Mouse (Mus musculus): ENCODE measurements around the gene Capn1. TPM values are rescaled to one million over a fixed set of nuclear protein-coding genes. Genes with fewer than 3 reads are reported as not detected.
A peak's percentile ranks its signal among the peaks of the same experiment; 100 is the strongest.

The Capn1 gene
- polyA plus RNA-seq, 1 experiment from 2014 or later: 3.2 TPM

DNA sequence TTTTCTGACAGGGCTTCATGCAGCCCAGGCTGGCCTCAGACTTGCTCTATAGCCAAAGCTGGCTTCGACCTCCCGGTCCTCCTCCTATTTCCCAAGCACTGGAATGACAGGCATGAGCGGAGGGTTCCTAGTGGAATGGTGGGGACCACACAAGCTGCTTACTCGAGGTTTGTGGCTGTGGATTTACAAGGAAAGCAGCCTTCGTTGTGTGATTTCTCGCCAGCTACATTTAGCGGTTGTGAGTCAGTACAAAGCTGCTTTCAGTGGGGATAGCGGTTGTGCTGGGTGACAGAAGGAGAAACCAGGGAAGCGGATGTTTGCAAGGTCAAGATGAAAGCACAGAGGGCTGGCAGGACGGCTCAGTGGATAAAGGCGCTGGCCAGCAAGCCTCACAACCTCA is 10.2 kb downstream of the Capn1 start:
- no peaks in the 10 kb centered on the region for H3K36me3 ChIP-seq (replicated peaks)
- no peak for ATAC-seq (ENCODE audit: low FRiP score)
- H3K4me1 ChIP-seq: no peaks in the 10 kb centered on the region
- no peak overlapping the region for H3K27ac ChIP-seq
- 72% methylated on average over 11 of the region's 11 CpGs for WGBS
- H3K9ac ChIP-seq: no peak overlapping the region
- H3K9me3 ChIP-seq: no peaks in the 10 kb centered on the region
- no peak overlapping the region for H3K4me3 ChIP-seq (replicated peaks)
- no peak overlapping the region for H3K4me2 ChIP-seq
- no peaks in the 10 kb centered on the region for H3K27me3 ChIP-seq

DNA sequence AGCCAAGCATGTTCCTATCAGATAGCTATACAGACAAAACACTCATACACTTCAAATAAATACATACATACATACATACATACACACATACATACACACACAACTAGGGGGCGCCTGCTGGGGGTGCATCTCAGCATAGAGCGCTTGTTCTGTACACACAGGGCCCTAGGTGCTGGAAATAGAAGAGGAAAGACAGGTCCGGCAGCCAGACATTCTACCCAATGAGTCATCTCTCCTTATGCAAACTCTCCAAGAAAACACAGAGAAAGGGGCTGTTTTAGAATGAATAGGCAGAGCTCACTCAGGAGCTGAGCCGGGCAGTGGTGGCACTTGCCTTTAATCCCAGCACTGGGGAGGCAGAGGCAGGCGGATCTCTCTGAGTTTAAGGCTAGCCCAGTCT is 15.7 kb downstream of the Capn1 start:
- no peak for ATAC-seq (ENCODE audit: low FRiP score)
- no peak overlapping the region for H3K4me3 ChIP-seq (replicated peaks)

DNA sequence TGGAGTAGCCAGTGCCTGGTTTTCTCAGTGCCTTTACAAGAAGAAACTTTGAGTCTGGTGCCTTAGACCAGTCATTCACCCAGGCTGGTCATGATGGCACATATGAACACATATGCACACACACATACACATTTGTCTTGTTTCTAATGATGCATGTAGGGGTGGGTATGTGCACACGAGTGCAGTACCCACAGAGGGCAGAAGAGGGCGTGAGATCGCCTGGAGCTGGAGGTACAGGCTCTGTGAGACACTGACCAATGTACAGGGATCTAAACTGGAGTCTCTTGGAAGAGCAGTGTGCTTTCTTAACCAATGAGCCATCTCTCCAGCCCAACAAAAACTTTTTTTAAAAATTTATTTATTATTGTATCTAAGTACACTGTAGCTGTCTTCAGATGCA is 17.5 kb downstream of the Capn1 start:
- H3K27me3 ChIP-seq: no peaks in the 10 kb centered on the region

More for the DNA sequence above, 15.7 kb downstream of the Capn1 start:
- Histone ChIP-seq H3K9me3 (no peaks in the 10 kb centered on the region), H3K4me2 (no peak overlapping the region), H3K36me3 (replicated peaks) (no peaks in the 10 kb centered on the region), H3K27ac (no peak overlapping the region), H3K4me1 (no peaks in the 10 kb centered on the region), H3K27me3 (no peaks in the 10 kb centered on the region), H3K9ac (no peak overlapping the region)
- WGBS: 84% methylated on average over 5 of the region's 5 CpGs

DNA sequence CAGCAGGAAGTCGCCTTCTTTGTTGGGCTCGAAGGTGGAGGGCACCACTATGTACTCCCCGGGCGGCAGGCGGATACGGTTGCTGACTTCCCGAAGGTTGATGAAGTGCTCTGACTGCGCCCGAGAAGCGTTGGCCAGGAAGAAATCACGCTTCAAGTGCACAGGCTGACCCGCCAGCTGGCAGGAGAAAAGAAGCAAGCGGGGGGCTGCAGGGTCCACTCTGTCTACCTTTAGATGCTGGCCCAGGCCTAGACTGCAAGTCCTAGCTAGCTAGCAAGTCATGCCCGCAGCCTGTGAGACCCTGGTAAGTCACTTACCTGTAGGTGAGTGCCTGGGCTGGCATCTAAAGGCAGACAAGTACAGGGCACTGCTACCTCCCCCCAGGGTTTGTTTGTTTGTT is 21.0 kb downstream of the Capn1 start:
- Histone ChIP-seq H3K4me3 (replicated peaks) (no peak overlapping the region), H3K27me3 (no peaks in the 10 kb centered on the region), H3K36me3 (replicated peaks) (no peaks in the 10 kb centered on the region), H3K9ac (no peak overlapping the region), H3K9me3 (no peaks in the 10 kb centered on the region), H3K27ac (no peak overlapping the region), H3K4me2 (no peak overlapping the region), H3K4me1 (no peaks in the 10 kb centered on the region)
- 83% methylated on average over 14 of the region's 14 CpGs for WGBS
- ATAC-seq (ENCODE audit: low FRiP score): no peak

More for the DNA sequence above, 17.5 kb downstream of the Capn1 start:
- Histone ChIP-seq H3K4me1 (no peaks in the 10 kb centered on the region), H3K9me3 (no peaks in the 10 kb centered on the region), H3K4me3 (replicated peaks) (no peak overlapping the region), H3K4me2 (no peak overlapping the region), H3K9ac (no peak overlapping the region), H3K36me3 (replicated peaks) (no peaks in the 10 kb centered on the region), H3K27ac (no peak overlapping the region)
- ATAC-seq (ENCODE audit: low FRiP score): no peak
- 79% methylated on average over 3 of the region's 3 CpGs for WGBS

DNA sequence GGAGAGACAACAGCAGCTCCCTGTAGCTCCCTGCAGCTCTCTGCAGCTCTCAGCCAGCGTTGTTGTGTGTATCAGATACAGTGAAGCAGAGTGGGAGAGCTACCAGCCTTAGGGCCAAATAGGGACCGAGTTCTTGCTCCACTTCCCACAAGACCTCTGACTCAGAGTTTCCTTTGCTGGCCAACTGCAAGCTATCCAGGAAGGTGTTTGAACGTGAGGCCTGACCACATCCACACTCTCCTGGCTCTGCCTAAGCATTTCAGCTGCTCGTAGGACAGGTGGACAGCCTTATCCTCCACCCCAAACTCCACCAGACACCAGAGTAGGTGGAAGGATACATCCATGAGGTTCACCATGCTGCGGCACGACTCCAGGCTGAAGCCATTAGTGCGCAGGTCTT is 23.7 kb downstream of the Capn1 start:
- no peak overlapping the region for H3K27ac ChIP-seq
- peaks cover 11% of the 10 kb centered on the region for H3K4me1 ChIP-seq
- H3K27me3 ChIP-seq: no peaks in the 10 kb centered on the region
- H3K4me3 ChIP-seq (replicated peaks): no peak overlapping the region
- H3K36me3 ChIP-seq (replicated peaks): no peaks in the 10 kb centered on the region
- no peaks in the 10 kb centered on the region for H3K9me3 ChIP-seq
- no peak overlapping the region for H3K9ac ChIP-seq
- no peak overlapping the region for H3K4me2 ChIP-seq
- WGBS: 88% methylated on average over 7 of the region's 7 CpGs
- no peak for ATAC-seq (ENCODE audit: low FRiP score)

DNA sequence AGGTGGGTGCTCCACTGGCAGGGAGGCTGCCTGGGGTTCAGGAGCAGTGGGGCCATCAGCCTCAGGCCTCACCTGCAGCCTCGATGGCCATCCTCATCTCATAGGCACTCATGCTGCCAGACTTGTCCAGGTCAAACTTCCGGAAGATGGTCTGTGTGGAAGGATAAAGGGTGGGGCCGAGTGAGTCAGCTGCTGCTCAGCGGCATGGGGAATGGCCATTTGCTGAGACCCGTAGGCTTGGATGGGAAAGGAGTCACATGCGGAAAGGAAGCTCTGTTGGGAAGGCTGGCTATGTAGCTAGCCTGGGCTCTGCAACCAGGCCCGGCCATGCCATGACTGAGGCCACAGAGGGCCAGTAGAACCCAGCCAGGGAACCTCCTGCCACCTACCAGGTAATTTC is 24.2 kb downstream of the Capn1 start:
- Histone ChIP-seq H3K27ac (no peak overlapping the region), H3K27me3 (no peaks in the 10 kb centered on the region), H3K9ac (no peak overlapping the region; the same call in 1 of the 2 replicates), H3K4me1 (peaks cover 11% of the 10 kb centered on the region), H3K36me3 (replicated peaks) (no peaks in the 10 kb centered on the region), H3K4me2 (no peak overlapping the region), H3K9me3 (no peaks in the 10 kb centered on the region), H3K4me3 (replicated peaks) (no peak overlapping the region)
- no peak for ATAC-seq (ENCODE audit: low FRiP score)
- WGBS: 84% methylated on average over 7 of the region's 7 CpGs

DNA sequence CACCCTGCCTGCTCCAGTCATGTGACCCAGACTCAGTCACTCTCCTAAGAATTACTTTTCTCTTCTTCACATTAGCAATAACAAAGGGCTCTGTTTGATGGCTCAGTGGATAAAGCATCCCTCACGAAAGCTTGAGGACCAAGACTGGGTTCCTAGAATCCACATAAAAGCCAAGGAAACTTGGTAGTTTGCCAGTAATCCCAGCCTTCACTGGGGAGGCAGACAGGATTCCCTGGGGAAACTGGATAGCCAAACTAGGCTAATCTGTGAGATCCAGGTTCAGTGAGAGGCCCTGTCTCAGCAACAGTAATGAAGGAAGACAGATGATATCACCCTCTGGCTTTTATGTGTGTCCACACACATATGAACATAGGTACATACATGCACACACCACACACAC is 24.8 kb downstream of the Capn1 start:
- H3K27me3 ChIP-seq: no peaks in the 10 kb centered on the region
- no peak overlapping the region for H3K27ac ChIP-seq
- 47% methylated on average over 1 of the region's 1 CpGs for WGBS
- H3K4me2 ChIP-seq: no peak overlapping the region
- no peaks in the 10 kb centered on the region for H3K9me3 ChIP-seq
- peaks cover 11% of the 10 kb centered on the region for H3K4me1 ChIP-seq
- H3K36me3 ChIP-seq (replicated peaks): no peaks in the 10 kb centered on the region
- no peak for ATAC-seq (ENCODE audit: low FRiP score)
- H3K9ac ChIP-seq: no peak overlapping the region
- no peak overlapping the region for H3K4me3 ChIP-seq (replicated peaks)

DNA sequence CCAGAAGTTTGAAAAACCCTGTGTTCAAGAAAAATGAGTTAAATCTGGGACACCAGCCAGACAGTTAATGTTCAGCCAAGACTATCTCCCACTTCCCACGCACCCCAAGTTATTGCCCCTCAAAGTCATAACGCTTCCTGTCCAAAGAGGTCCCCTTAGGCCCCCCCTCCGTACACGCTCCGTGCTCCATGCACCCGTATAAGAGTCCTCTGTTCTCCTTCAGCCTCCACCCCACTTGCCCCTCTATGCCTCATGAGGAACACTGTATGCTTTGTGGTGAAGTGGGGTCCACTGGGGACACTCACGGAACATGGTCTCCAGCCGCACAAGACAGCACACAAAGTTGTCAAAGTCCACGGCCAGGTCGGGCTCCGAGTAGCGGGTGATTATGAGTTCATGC is 25.7 kb downstream of the Capn1 start:
- H3K27ac ChIP-seq: 0 out of 2 replicates have a peak overlapping the region, but pooled peaks have one; percentile 5
- WGBS: 91% methylated on average over 12 of the region's 12 CpGs
- no peak for ATAC-seq (ENCODE audit: low FRiP score)

DNA sequence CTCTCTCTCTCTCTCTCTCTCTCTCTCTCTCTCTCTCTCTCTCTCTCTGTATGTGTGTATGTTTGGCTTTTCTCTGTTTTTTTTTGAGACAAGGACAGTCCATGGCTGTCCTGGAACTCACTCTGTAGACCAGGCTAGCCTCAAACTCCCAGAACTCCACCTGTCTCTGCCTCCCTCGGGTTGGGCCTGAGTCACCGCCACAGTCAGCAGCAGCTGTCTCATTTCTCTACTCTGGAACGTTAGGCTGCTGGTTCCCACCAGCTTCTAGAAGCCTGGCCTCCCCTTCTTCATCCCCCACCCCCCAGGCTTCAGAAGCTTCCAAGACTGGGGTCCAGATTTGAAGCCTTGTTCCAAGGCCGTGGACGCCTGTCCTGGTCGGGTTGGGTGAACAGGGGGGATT is 26.1 kb downstream of the Capn1 start:
- no peak for ATAC-seq (ENCODE audit: low FRiP score)
- WGBS: 78% methylated on average over 6 of the region's 6 CpGs
- no peaks in the 10 kb centered on the region for H3K9me3 ChIP-seq
- no peak overlapping the region for H3K27ac ChIP-seq
- peaks cover 11% of the 10 kb centered on the region for H3K4me1 ChIP-seq
- no peak overlapping the region for H3K4me2 ChIP-seq
- H3K4me3 ChIP-seq (replicated peaks): no peak overlapping the region
- no peak overlapping the region for H3K9ac ChIP-seq
- H3K27me3 ChIP-seq: no peaks in the 10 kb centered on the region
- H3K36me3 ChIP-seq (replicated peaks): no peaks in the 10 kb centered on the region

More for the DNA sequence above, 25.7 kb downstream of the Capn1 start:
- no peaks in the 10 kb centered on the region for H3K36me3 ChIP-seq (replicated peaks)
- H3K4me3 ChIP-seq (replicated peaks): no peak overlapping the region
- peaks cover 11% of the 10 kb centered on the region for H3K4me1 ChIP-seq
- H3K9ac ChIP-seq: no peak overlapping the region
- H3K27me3 ChIP-seq: no peaks in the 10 kb centered on the region
- H3K4me2 ChIP-seq: no peak overlapping the region
- no peaks in the 10 kb centered on the region for H3K9me3 ChIP-seq

DNA sequence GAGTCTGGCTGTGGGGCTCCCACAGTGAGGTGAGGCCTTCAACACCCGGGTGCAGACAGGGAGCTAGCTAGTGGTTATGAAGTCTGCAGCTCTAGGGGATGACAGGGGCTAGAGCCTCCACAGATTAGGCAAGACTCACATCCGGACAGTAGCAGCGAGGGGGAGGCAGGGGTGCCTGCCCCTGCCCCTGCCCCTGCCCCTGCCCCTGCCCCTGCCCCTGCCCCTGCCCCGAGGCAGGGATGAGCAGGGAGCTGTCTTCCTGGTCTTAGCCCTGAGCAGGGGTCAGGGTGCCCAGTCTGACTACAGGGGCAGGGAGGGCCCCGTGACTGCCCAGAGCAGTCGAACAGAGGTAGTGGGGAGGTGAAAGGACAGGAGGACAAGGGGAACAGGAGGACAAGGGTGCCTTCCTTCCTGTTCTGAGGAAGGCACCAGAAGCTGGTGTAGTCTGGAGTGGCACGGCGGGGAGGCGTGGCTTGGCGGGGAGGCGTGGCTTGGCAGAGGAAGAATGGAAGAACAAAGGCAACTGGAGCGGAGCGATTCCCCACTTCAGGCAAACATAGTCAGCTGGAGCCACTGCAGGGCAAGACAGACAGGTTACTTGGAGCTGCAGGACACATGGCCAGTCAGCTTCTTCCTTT is 26.8 kb downstream of the Capn1 start:
- no peaks in the 10 kb centered on the region for H3K27me3 ChIP-seq
- H3K4me3 ChIP-seq (replicated peaks): peak overlapping the region; percentile 5; the same call in 1 of the 2 replicates
- H3K9me3 ChIP-seq: no peaks in the 10 kb centered on the region
- peak; percentile 76 for ATAC-seq (ENCODE audit: low FRiP score)
- peak overlapping the region; percentile 53 for H3K9ac ChIP-seq
- peak overlapping the region; percentile 38 for H3K4me2 ChIP-seq
- 18% methylated on average over 8 of the region's 13 CpGs for WGBS
- 0 out of 2 replicates have a peak overlapping the region, but pooled peaks have one; percentile 32 for H3K27ac ChIP-seq
- no peaks in the 10 kb centered on the region for H3K36me3 ChIP-seq (replicated peaks)
- H3K4me1 ChIP-seq: peaks cover 11% of the 10 kb centered on the region

DNA sequence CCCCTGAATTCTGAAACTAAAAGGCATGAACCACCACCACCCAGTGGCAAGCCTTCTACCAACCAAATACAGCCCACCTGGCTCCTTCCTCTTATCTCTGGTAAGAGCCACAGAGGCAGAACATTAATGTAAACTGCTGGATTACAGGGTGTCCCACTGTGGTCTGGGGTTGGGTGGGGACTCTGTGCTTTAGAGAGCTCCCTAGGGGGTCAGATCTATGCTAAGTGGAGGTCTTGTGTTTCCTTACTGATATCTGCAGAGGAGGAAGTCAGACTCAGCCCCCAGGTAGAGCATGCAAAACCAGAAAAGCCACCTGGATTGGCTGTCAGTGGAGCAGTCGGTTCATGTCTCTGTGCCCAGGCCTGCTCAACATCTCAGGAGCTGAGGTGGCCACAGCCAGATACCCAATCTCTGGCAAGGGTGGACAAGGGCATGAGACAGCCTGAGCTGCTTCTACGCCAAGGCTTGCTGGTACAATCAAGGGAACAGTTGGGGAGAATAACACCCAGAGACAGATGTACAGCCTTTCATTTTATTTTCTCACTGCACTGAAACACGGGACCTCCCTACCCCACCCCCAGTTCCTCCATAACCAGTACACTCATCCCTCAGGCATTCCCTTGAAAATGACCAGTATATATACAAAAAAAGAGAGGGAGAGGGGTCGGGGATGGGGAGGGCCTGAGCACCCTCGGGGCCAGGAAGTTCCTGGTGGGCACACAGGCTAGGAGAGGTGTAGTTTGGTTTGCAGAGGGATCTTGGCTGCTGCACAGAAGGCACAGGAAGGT is 27.5 kb downstream of the Capn1 start:
- H3K27me3 ChIP-seq: no peaks in the 10 kb centered on the region
- H3K4me1 ChIP-seq: peaks cover 11% of the 10 kb centered on the region
- peak; percentile 6; the same call in 1 of the 2 replicates for ATAC-seq (ENCODE audit: low FRiP score)
- H3K4me2 ChIP-seq: no peak overlapping the region
- no peak overlapping the region for H3K27ac ChIP-seq
- H3K36me3 ChIP-seq (replicated peaks): no peaks in the 10 kb centered on the region
- 80% methylated on average over 5 of the region's 5 CpGs for WGBS
- H3K4me3 ChIP-seq (replicated peaks): no peak overlapping the region
- H3K9ac ChIP-seq: peak overlapping the region; percentile 53
- H3K9me3 ChIP-seq: no peaks in the 10 kb centered on the region

DNA sequence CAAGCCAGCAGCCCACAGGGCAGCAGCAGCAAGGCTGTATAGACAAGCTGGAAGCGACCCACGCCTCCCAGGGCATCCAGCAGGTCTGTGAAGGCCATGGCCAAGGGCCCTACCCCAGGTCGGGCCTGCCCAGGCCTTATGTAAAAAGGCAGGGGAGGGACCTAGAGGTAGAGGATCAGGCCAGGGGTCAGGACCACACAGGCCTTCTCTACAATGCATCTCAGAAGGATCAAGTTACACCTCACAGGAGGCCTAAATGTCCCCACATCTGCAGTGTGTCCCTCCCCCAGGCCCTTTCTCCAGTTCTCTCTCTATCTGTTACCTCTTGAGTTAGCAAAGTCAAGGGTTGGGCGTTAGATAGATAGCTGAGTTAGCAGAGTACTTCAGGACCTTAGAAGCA is 29.7 kb downstream of the Capn1 start, which contains the start of gene Slc22a20:
Gene Slc22a20 (minus strand): TSS at position 101 of the 400 bp plus-strand sequence.
- Histone ChIP-seq H3K9ac (no peak within 1 kb of the TSS), H3K27ac (no peak within 1 kb of the TSS), H3K4me2 (no peak within 1 kb of the TSS), H3K27me3 (0 out of 2 replicates have a peak, but pooled peaks cover 5% of the 10 kb centered on the region), H3K9me3 (no peaks in the 10 kb centered on the region), H3K4me1 (peaks cover 11% of the 10 kb centered on the region), H3K4me3 (replicated peaks) (no peak within 1 kb of the TSS), H3K36me3 (replicated peaks) (no peaks in the 10 kb centered on the region)
- WGBS: 47% methylated on average over 4 of the region's 4 CpGs
- no peak for ATAC-seq (ENCODE audit: low FRiP score)
